Mouse (Mus musculus) hindbrain, embryonic 13.5 days (tissue): Measurements from ENCODE around the gene Trpc5. TPM values are rescaled to one million over a fixed set of nuclear protein-coding genes. Genes with fewer than 3 reads are reported as not detected.
A peak's percentile ranks its signal among the peaks of the same experiment; 100 is the strongest.

Experiments
- ATAC-seq: fragments of 200-750 bp; cut with Nextera tagmentation; 2 replicates; pipeline ENCODE4 v1.8.0; 2017; ENCODE audit warnings: moderate TSS enrichment; ENCODE audit not compliant: low FRiP score
- H3K27ac ChIP-seq: fragments of 300-500 bp; sonication (generic); 2 replicates; pipeline ENCODE4 v1.5.1; 2015; ENCODE audit warnings: inconsistent platforms, mild to moderate bottlenecking, moderate library complexity
- H3K27me3 ChIP-seq: fragments of 300-500 bp; sonication (generic); 2 replicates; pipeline ENCODE4 v1.6.1; 2015; ENCODE audit warnings: mild to moderate bottlenecking, inconsistent platforms
- H3K36me3 ChIP-seq: fragments of 300-500 bp; sonication (generic); 2 replicates; pipeline ENCODE4 v1.6.1; 2015; ENCODE audit warnings: mild to moderate bottlenecking, inconsistent platforms
- H3K4me1 ChIP-seq: fragments of 300-500 bp; sonication (generic); replicated peaks from 2 replicates; pipeline ENCODE4 v1.6.1; 2015; ENCODE audit warnings: inconsistent platforms
- H3K4me2 ChIP-seq: fragments of 300-500 bp; sonication (generic); 2 replicates; pipeline ENCODE4 v1.6.1; 2015; ENCODE audit warnings: inconsistent platforms, mild to moderate bottlenecking, moderate library complexity
- H3K4me3 ChIP-seq: fragments of 300-500 bp; sonication (generic); 2 replicates; pipeline ENCODE4 v1.5.1; 2015; ENCODE audit warnings: mild to moderate bottlenecking, inconsistent platforms
- H3K9ac ChIP-seq: fragments of 300-500 bp; sonication (generic); 2 replicates; pipeline ENCODE4 v1.6.1; 2015; ENCODE audit warnings: mild to moderate bottlenecking, inconsistent platforms
- H3K9me3 ChIP-seq: fragments of 300-500 bp; sonication (generic); 2 replicates; pipeline ENCODE4 v1.6.1; 2016; ENCODE audit warnings: inconsistent platforms
- WGBS: fragments of 180-500 bp; shearing (Covaris S2); methylation state at CpG from one replicate; pipeline ENCODE4 v1.1.7; 2015; 5-methylcytosine and 5-hydroxymethylcytosine counted together
- polyA plus RNA-seq: library from polyadenylated mRNA; unstranded; fragments of >200 nt; fragmentation: Nextera tagmentation; extraction: Ambion mirVana; gene quantifications from 2 replicates; pipeline ENCODE4 v1.2.1, GENCODE M21; 2015

Gene Trpc5
- polyA plus RNA-seq, result 1.7 and 1.8 TPM in 2 replicates

- no peaks in the 10 kb centered on the region for H3K36me3 ChIP-seq
- H3K9ac ChIP-seq, result peak within 1 kb of the TSS; percentile 70
- H3K4me3 ChIP-seq, result peak within 1 kb of the TSS; percentile 47
- WGBS, result 17% methylated on average over 1 of the region's 1 CpGs
- peak within 1 kb of the TSS; percentile 65 for H3K4me2 ChIP-seq
- no peak within 1 kb of the TSS for H3K27ac ChIP-seq
- H3K9me3 ChIP-seq, result no peaks in the 10 kb centered on the region
- ATAC-seq, result peak; percentile 44
- H3K27me3 ChIP-seq, result peaks cover 31% of the 10 kb centered on the region
- H3K4me1 ChIP-seq, result no peaks in the 10 kb centered on the region
These were observed at the start of gene Trpc5 for GRCm38 (mm10) chrX:144688142-144688206. Trpc5 (minus strand) TSS chrX:144688180.

DNA sequence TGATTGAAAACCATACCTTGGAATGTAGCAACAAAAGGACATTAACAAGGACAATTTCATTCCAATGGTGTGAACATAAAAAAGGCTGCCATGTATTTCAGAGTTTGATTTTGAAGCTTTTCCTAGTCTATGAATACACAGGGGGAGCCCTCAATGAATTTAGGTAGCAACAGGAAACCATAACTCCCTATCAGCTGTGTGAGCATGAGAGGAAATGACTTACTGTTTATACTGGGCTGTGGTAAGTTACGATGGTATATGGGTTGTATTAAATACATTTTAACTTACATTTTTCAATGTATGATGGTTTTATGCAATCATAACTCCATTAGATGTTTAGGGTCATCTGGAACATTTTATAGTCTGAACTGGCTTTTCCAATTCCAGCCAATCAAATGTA lies 28.4 kb upstream of the Trpc5 start:
- ATAC-seq, result no peak
- H3K27me3 ChIP-seq, result no peaks in the 10 kb centered on the region
- H3K36me3 ChIP-seq, result no peaks in the 10 kb centered on the region
- H3K4me3 ChIP-seq, result no peak overlapping the region
- 88% methylated on average over 1 of the region's 1 CpGs for WGBS
- no peaks in the 10 kb centered on the region for H3K9me3 ChIP-seq
- H3K4me2 ChIP-seq, result no peak overlapping the region
- H3K27ac ChIP-seq, result no peak overlapping the region
- H3K4me1 ChIP-seq, result no peaks in the 10 kb centered on the region
- no peak overlapping the region for H3K9ac ChIP-seq

DNA sequence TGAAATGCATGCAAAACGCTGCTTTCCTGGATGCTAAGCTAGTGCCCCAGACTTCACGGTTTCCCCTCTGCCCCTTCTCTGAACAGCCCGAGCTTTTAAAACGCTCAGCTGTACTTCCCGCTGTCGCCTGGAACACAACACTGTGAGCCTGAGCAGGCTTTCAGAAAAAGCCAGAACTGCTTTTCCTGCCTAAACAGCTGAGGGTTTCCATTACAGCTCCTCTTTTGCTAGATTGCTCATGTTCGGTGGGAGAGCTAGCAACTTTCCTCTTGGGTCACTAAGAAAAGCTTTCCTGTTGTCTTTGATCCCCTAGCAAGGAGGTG lies 1.8 kb upstream of the Trpc5 start:
- no peaks in the 10 kb centered on the region for H3K9me3 ChIP-seq
- H3K4me2 ChIP-seq, result peak overlapping the region; percentile 65
- peaks cover 31% of the 10 kb centered on the region for H3K27me3 ChIP-seq
- H3K36me3 ChIP-seq, result no peaks in the 10 kb centered on the region
- H3K27ac ChIP-seq, result no peak overlapping the region
- peak overlapping the region; percentile 47 for H3K4me3 ChIP-seq
- no peaks in the 10 kb centered on the region for H3K4me1 ChIP-seq
- 20% methylated on average over 7 of the region's 7 CpGs for WGBS
- ATAC-seq, result no peak
- H3K9ac ChIP-seq, result no peak overlapping the region

- WGBS, result 18% methylated on average over 20 of the region's 21 CpGs
- peak; percentile 84 for ATAC-seq
These were observed 1.3 kb upstream of the Trpc5 start for GRCm38 (mm10) chrX:144689119-144689858.

DNA sequence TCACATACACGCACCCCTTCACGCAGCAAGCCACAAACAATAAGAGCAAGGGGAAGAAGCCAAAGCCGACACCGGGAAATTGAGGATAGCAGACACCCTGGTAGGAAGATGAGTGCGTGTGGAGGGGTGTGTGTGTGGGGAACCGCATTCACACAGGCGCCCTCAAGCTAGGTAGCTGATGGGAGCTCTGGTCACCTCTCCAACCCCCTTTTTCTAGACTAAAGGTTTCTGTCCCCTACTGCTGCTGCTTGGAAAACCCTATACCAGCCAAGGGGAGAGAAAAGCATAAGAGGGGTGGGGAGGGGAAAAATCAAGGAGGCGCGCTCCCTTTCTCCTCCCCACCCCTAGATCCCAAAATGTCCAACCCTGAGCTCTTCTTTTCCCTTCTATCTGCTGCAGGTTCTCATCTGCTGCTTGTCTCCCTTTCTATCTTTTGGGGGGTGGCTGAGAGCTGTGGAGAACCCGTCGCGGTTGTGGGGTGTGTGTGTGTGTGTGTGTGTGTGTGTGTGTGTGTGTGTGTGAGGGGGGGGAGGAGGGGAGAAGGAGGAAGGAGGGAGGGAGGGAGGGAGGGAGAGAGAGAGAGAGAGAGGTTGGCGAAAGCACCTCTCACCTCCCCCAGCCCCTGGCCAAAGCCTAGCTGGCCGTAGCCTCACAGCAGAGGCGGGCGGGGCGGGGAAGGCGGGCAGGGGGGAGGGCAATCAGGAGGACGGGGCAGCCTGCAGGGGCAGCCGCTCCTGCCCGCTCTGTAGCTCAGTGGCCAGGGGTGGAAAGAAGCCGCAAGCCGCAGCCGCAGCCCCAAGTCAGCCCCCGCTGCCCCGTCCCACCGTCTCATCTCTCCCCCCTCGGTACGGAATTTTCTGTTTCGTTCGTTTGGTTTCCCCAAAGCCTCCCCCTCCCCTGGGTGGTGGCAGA lies 483 bp upstream of the Trpc5 start, which contains the start of gene Rtl4:
Gene Rtl4 (plus strand): TSS at position 701 of the 912 bp plus-strand sequence.
- peaks cover 31% of the 10 kb centered on the region for H3K27me3 ChIP-seq
- no peak within 1 kb of the TSS for H3K27ac ChIP-seq
- WGBS, result 18% methylated on average over 20 of the region's 31 CpGs
- H3K4me2 ChIP-seq, result peak within 1 kb of the TSS; percentile 65
- no peaks in the 10 kb centered on the region for H3K9me3 ChIP-seq
- no peaks in the 10 kb centered on the region for H3K36me3 ChIP-seq
- peak within 1 kb of the TSS; percentile 70 for H3K9ac ChIP-seq
- peak within 1 kb of the TSS; percentile 47 for H3K4me3 ChIP-seq
- peak; percentile 83 for ATAC-seq
- no peaks in the 10 kb centered on the region for H3K4me1 ChIP-seq

More at GRCm38 (mm10) chrX:144689119-144689858, 1.3 kb upstream of the Trpc5 start:
- H3K4me1 ChIP-seq, result no peaks in the 10 kb centered on the region
- H3K9ac ChIP-seq, result peak overlapping the region; percentile 70
- H3K4me3 ChIP-seq, result peak overlapping the region; percentile 47
- H3K27me3 ChIP-seq, result peaks cover 31% of the 10 kb centered on the region
- H3K4me2 ChIP-seq, result peak overlapping the region; percentile 65
- no peaks in the 10 kb centered on the region for H3K9me3 ChIP-seq
- H3K27ac ChIP-seq, result no peak overlapping the region
- no peaks in the 10 kb centered on the region for H3K36me3 ChIP-seq

DNA sequence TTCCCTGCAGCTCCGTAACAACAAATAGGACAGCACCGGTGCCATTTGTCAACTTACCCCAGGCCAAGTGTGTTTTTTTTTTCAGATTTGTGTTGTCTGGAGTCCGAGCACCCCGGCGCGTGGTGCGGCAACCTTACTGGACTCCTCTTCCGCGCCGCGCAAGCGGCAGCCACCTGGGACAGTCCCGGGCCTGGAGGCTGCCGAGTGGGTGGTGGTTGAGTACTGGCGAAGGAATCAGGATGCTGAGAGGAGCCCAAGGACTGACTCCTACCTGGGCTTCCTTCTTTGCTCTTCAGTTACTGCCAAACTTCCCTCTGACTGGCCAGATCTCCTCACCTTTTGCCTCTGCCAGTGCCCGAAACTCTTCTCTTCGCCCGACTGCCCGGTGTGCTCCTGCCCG lies 238 bp downstream of the Trpc5 start:
- H3K4me2 ChIP-seq, result peak overlapping the region; percentile 65
- peaks cover 31% of the 10 kb centered on the region for H3K27me3 ChIP-seq
- H3K4me1 ChIP-seq, result no peaks in the 10 kb centered on the region
- ATAC-seq, result no peak
- 21% methylated on average over 20 of the region's 20 CpGs for WGBS
- H3K9ac ChIP-seq, result peak overlapping the region; percentile 70; the same call in 1 of the 2 replicates
- peak overlapping the region; percentile 47 for H3K4me3 ChIP-seq
- no peaks in the 10 kb centered on the region for H3K36me3 ChIP-seq
- no peak overlapping the region for H3K27ac ChIP-seq
- H3K9me3 ChIP-seq, result no peaks in the 10 kb centered on the region

DNA sequence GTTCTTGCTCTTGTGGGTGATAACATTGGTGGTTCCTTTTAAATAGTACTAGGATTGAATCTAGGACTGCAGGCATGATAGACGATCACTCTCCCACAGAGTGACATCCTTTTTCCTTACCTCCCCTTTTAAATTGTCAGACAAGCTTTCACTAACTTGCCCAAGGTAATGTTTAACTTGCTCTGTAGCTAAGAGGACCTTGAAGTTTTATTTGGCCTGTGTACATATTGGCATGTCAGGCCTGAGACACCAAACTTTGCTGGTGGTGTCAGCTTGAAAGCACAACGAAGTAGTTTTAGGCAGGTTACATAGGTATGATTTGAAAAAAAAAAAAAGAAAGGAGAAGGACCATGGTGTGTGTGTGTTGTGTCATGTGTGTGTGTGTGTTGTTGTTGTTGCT lies 35.8 kb downstream of the Trpc5 start:
- Histone ChIP-seq H3K27me3 (no peaks in the 10 kb centered on the region), H3K4me1 (no peaks in the 10 kb centered on the region), H3K4me3 (no peak overlapping the region), H3K4me2 (no peak overlapping the region), H3K36me3 (no peaks in the 10 kb centered on the region), H3K9ac (no peak overlapping the region), H3K9me3 (no peaks in the 10 kb centered on the region), H3K27ac (no peak overlapping the region)
- WGBS, result 76% methylated on average over 2 of the region's 2 CpGs
- no peak for ATAC-seq

GRCm38 (mm10) chrX:144645394-144645793 lies 42.6 kb downstream of the Trpc5 start:
- no peak overlapping the region for H3K4me2 ChIP-seq
- no peaks in the 10 kb centered on the region for H3K4me1 ChIP-seq
- no peak overlapping the region for H3K4me3 ChIP-seq
- no peaks in the 10 kb centered on the region for H3K36me3 ChIP-seq
- no peak for ATAC-seq
- no peak overlapping the region for H3K27ac ChIP-seq
- H3K27me3 ChIP-seq, result no peaks in the 10 kb centered on the region
- no peak overlapping the region for H3K9ac ChIP-seq
- 50% methylated on average over 1 of the region's 1 CpGs for WGBS
- no peaks in the 10 kb centered on the region for H3K9me3 ChIP-seq

- no peaks in the 10 kb centered on the region for H3K36me3 ChIP-seq
- H3K9me3 ChIP-seq, result no peaks in the 10 kb centered on the region
- H3K9ac ChIP-seq, result no peak overlapping the region
- WGBS, result 86% methylated on average over 2 of the region's 3 CpGs
- H3K4me1 ChIP-seq, result no peaks in the 10 kb centered on the region
- no peak overlapping the region for H3K4me2 ChIP-seq
- H3K27ac ChIP-seq, result no peak overlapping the region
- no peaks in the 10 kb centered on the region for H3K27me3 ChIP-seq
- no peak for ATAC-seq
- H3K4me3 ChIP-seq, result no peak overlapping the region
These were observed 43.2 kb downstream of the Trpc5 start for GRCm38 (mm10) chrX:144644756-144645155.

DNA sequence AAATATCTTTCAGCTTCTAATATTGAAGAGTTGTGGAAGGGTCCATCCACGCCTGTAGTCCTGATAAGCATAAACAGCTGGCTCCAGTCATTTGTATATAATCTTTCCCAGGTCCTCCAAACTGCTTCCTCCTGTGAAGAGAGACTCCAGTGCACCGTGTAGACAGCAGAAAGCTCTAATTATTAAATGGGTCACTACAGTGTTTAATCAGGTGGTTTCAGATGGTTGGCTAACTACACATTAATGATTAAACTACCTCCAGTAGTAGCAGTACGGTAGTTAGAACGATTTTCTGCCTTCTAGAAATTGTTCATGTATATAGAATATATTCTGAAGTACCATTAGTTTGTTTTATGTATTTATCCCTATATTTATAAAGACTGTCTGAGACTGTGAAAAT lies 75.2 kb downstream of the Trpc5 start:
- Histone ChIP-seq H3K4me3 (no peak overlapping the region), H3K9me3 (no peaks in the 10 kb centered on the region), H3K4me1 (no peaks in the 10 kb centered on the region), H3K9ac (no peak overlapping the region), H3K36me3 (no peaks in the 10 kb centered on the region), H3K27ac (no peak overlapping the region), H3K27me3 (no peaks in the 10 kb centered on the region), H3K4me2 (no peak overlapping the region)
- 79% methylated on average over 4 of the region's 4 CpGs for WGBS
- no peak for ATAC-seq

GRCm38 (mm10) chrX:144536431-144536830 lies 151.5 kb downstream of the Trpc5 start:
- Histone ChIP-seq H3K36me3 (no peaks in the 10 kb centered on the region), H3K27ac (no peak overlapping the region), H3K9ac (no peak overlapping the region), H3K27me3 (no peaks in the 10 kb centered on the region), H3K4me2 (no peak overlapping the region), H3K9me3 (no peaks in the 10 kb centered on the region), H3K4me1 (no peaks in the 10 kb centered on the region), H3K4me3 (no peak overlapping the region)
- no peak for ATAC-seq
- WGBS, result 71% methylated on average over 1 of the region's 1 CpGs

DNA sequence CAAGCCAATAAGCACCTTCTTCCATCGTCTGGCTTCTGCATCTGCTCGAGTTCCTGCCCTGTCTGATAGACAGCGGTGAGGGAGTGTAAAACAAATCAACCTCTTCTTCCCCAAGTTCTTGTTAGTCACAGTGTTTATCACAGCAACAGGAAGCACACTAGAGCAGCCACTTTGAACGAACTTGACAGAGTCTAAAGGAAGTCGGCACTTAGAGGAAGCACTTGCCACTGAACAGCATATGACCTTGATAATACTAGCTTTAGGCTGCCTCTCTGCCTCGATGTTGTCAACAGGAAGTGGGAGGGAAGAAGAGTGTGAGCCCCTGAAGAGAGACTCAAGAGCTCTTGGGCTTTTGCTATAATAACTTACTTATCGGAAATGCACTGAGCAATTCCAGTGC lies 161.9 kb downstream of the Trpc5 start:
- Histone ChIP-seq H3K4me1 (no peaks in the 10 kb centered on the region), H3K4me2 (no peak overlapping the region), H3K9ac (no peak overlapping the region), H3K9me3 (no peaks in the 10 kb centered on the region), H3K36me3 (no peaks in the 10 kb centered on the region), H3K27me3 (no peaks in the 10 kb centered on the region), H3K27ac (no peak overlapping the region), H3K4me3 (no peak overlapping the region)
- WGBS, result 87% methylated on average over 7 of the region's 7 CpGs
- ATAC-seq, result no peak

DNA sequence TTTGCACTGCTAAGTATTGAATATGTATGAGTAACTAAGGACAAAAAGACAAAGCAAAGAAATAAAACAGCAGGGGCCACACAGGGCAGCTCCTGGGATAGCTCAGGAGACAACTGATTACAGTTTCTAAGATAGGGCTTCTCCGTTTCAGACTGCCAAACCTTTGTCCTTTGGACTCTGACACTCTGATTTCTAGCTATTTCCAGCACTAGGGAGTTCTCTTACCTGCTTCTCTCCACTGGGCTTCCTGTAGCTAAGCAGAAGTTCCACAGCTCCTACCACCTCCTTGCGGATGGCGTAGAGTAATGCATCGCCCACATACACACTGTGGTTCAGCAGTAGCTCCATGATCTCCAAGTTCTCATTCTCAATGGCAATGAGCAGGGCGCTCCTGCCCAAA lies 164.7 kb downstream of the Trpc5 start:
- Histone ChIP-seq H3K27me3 (no peaks in the 10 kb centered on the region), H3K36me3 (no peaks in the 10 kb centered on the region), H3K4me1 (no peaks in the 10 kb centered on the region), H3K9me3 (no peaks in the 10 kb centered on the region), H3K27ac (no peak overlapping the region), H3K9ac (no peak overlapping the region), H3K4me3 (no peak overlapping the region), H3K4me2 (no peak overlapping the region)
- 77% methylated on average over 5 of the region's 5 CpGs for WGBS
- ATAC-seq, result no peak
